11 mouse cellular contexts compared by ENCODE assay signal in the genomic region with DNA sequence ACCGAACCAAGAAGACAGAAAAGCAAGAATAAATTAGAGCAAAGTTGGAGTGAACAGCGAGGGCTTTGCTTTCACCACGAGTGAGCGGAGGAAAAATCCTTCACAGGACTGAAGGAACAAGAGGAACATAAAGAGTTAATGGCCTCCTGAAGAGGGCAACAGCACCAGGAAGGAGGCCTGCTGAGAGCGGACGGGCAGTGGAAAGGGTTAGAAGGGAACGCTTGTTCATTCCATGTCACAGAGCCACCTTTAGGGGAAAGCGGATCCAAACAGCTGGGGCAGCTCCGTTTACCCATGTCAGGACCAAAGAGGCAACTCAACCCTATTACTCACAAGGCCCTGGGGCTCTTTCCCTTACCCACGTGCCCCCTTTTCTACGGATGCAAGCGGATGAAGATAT. TPM values are rescaled to one million over a fixed set of nuclear protein-coding genes. Genes with fewer than 3 reads are reported as not detected.
DNase-seq lines count a peak whose midpoint lies in the region; ATAC-seq and TF ChIP-seq lines count a peak whose summit lies in the region.
"Had no signal": no experiment of that assay in that cellular context is flagged by ENCODE, and none has a peak within 500 bp of the region (broad histone marks: within the 10 kb centered on the region; RNA-seq: fewer than 3 reads in every experiment).

No protein-coding gene starts in this region.

- H3K27me3 ChIP-seq in hindbrain, embryonic 10.5 days (ENCODE audit: insufficient read depth, poor library complexity, severe bottlenecking): no peaks in the 10 kb centered on the region
- H3K27me3 ChIP-seq in hindbrain, postnatal 0 days (ENCODE audit: insufficient read depth, low read length): no peaks in the 10 kb centered on the region
- H3K27me3 ChIP-seq in embryonic facial prominence, embryonic 12.5 days: no peaks in the 10 kb centered on the region
- H3K27me3 ChIP-seq in limb, embryonic 12.5 days: no peaks in the 10 kb centered on the region
- H3K27me3 ChIP-seq: CH12.LX; liver, embryonic 15.5 days had no signal

- H3K36me3 ChIP-seq in hindbrain, embryonic 10.5 days: peaks cover 1% of the 10 kb centered on the region; the same call in 1 of the 2 replicates
- no peaks in the 10 kb centered on the region for H3K36me3 ChIP-seq in hindbrain, postnatal 0 days (ENCODE audit: insufficient read depth, low read length)
- H3K36me3 ChIP-seq in embryonic facial prominence, embryonic 12.5 days: peaks cover 10% of the 10 kb centered on the region; the same call in 1 of the 2 replicates
- H3K36me3 ChIP-seq in limb, embryonic 12.5 days: peaks cover 32% of the 10 kb centered on the region

- no peak overlapping the region for H3K4me2 ChIP-seq in hindbrain, postnatal 0 days (ENCODE audit: low read depth, low read length)
- H3K4me2 ChIP-seq in embryonic facial prominence, embryonic 12.5 days (replicated peaks): peak overlapping the region; percentile 10; the same call in 1 of the 2 replicates
- H3K4me2 ChIP-seq in limb, embryonic 12.5 days: peak overlapping the region; percentile 40
- H3K4me2 ChIP-seq: hindbrain, embryonic 14.5 days had no signal

- DNase-seq in hindbrain, embryonic 10.5 days (ENCODE audit: low spot score): peak; percentile 46
- no peak for DNase-seq in hindbrain, postnatal 0 days (ENCODE audit: low spot score)
- DNase-seq in 3T3-L1 (ENCODE audit: low read depth, low spot score): peak; percentile 30
- no peak for DNase-seq in spleen, adult 18-20 months
- no peak for DNase-seq in cerebellum, adult 18-20 months

- H3K27ac ChIP-seq in hindbrain, embryonic 10.5 days: peak overlapping the region; percentile 78
- H3K27ac ChIP-seq in hindbrain, postnatal 0 days: no peak overlapping the region
- H3K27ac ChIP-seq in embryonic facial prominence, embryonic 12.5 days: peak overlapping the region; percentile 91
- H3K27ac ChIP-seq in limb, embryonic 12.5 days: peak overlapping the region; percentile 98
- H3K27ac ChIP-seq: hindbrain, embryonic 14.5 days had no signal

- H3K9me3 ChIP-seq in hindbrain, embryonic 10.5 days: no peaks in the 10 kb centered on the region
- no peaks in the 10 kb centered on the region for H3K9me3 ChIP-seq in hindbrain, postnatal 0 days (ENCODE audit: low read length)
- no peaks in the 10 kb centered on the region for H3K9me3 ChIP-seq in embryonic facial prominence, embryonic 12.5 days
- no peaks in the 10 kb centered on the region for H3K9me3 ChIP-seq in limb, embryonic 12.5 days
- H3K9me3 ChIP-seq: liver, embryonic 15.5 days had no signal

- no peak overlapping the region for H3K9ac ChIP-seq in hindbrain, postnatal 0 days (replicated peaks; ENCODE audit: low read length)
- H3K9ac ChIP-seq in embryonic facial prominence, embryonic 12.5 days: no peak overlapping the region
- H3K9ac ChIP-seq in limb, embryonic 12.5 days (replicated peaks): no peak overlapping the region
- H3K9ac ChIP-seq: hindbrain, embryonic 14.5 days; liver, embryonic 15.5 days had no signal

- no peak for ATAC-seq in hindbrain, postnatal 0 days
- no peak for ATAC-seq in embryonic facial prominence, embryonic 12.5 days (ENCODE audit: insufficient number of reproducible peaks, insufficient read depth, low FRiP score, low TSS enrichment)
- ATAC-seq in limb, embryonic 12.5 days (ENCODE audit: insufficient number of reproducible peaks, insufficient read depth, low FRiP score, low TSS enrichment, low read depth): no peak
- ATAC-seq in erythroid progenitor cell, adult 5-6 weeks (replicated peaks; ENCODE audit: low FRiP score, poor library complexity, severe bottlenecking): no peak

- H3K4me3 ChIP-seq in hindbrain, embryonic 10.5 days: no peak overlapping the region
- H3K4me3 ChIP-seq in hindbrain, postnatal 0 days (ENCODE audit: low read length): no peak overlapping the region
- H3K4me3 ChIP-seq in embryonic facial prominence, embryonic 12.5 days: no peak overlapping the region
- no peak overlapping the region for H3K4me3 ChIP-seq in limb, embryonic 12.5 days (replicated peaks)
- H3K4me3 ChIP-seq: liver, embryonic 15.5 days had no signal

- H3K4me1 ChIP-seq in hindbrain, embryonic 10.5 days (replicated peaks): peaks cover 24% of the 10 kb centered on the region
- H3K4me1 ChIP-seq in hindbrain, postnatal 0 days (ENCODE audit: insufficient read depth, low read length): no peaks in the 10 kb centered on the region
- H3K4me1 ChIP-seq in embryonic facial prominence, embryonic 12.5 days: peaks cover 47% of the 10 kb centered on the region
- peaks cover 55% of the 10 kb centered on the region for H3K4me1 ChIP-seq in limb, embryonic 12.5 days (replicated peaks)

- no peak for TF ChIP-seq CTCF in hindbrain, postnatal 0 days (IDR thresholded peaks at IDR 0.05; ENCODE audit: low read depth)

- WGBS in hindbrain, embryonic 10.5 days: 52% methylated on average over 12 of the region's 12 CpGs
- 60% methylated on average over 12 of the region's 12 CpGs for WGBS in hindbrain, postnatal 0 days
- WGBS in embryonic facial prominence, embryonic 12.5 days: 27% methylated on average over 12 of the region's 12 CpGs
- WGBS in limb, embryonic 12.5 days: 20% methylated on average over 12 of the region's 12 CpGs

RNA-seq across cellular contexts. Expression of a gene that starts 54.3 kb away (rescaled TPM):
- 28.6 and 37.9 TPM in 2 replicates for polyA plus RNA-seq in hindbrain, embryonic 10.5 days (2016; fragmentation: Nextera tagmentation; extraction: Ambion mirVana)
- total RNA-seq in hindbrain, postnatal 0 days (2014; rRNA removed): 3.5 and 3.6 TPM in 2 replicates
- polyA plus RNA-seq in hindbrain, postnatal 0 days (2015; fragmentation: Nextera tagmentation; extraction: Ambion mirVana): 2.5 and 3.1 TPM in 2 replicates
- 54.0 and 60.1 TPM in 2 replicates for polyA plus RNA-seq in embryonic facial prominence, embryonic 12.5 days (2016; fragmentation: Nextera tagmentation; extraction: Ambion mirVana)
- polyA plus RNA-seq in limb, embryonic 12.5 days (2016; fragmentation: Nextera tagmentation; extraction: Ambion mirVana): 57.7 and 66.8 TPM in 2 replicates
- not detected in 2 replicates for total RNA-seq in erythroid progenitor cell, adult 5-6 weeks (2015; ENCODE audit: low replicate concordance)
- not detected in 2 replicates for total RNA-seq in erythroid progenitor cell, adult 5-6 weeks (2017; ENCODE audit: low replicate concordance)

Comparison
In these comparisons a context has a peak if more than half of its experiments do, and no peak if none do; other contexts are left out.
1. DNase-seq: peak in hindbrain, embryonic 10.5 days (single experiment) and 3T3-L1 (single experiment); none in hindbrain, postnatal 0 days (single experiment), spleen, adult 18-20 months (0 of 2) and cerebellum, adult 18-20 months (0 of 2).